ENCODE assay signal across 10 mouse cellular contexts in genomic region chr11:48801831-48802772, GRCm38 (mm10). TPM values are rescaled to one million over a fixed set of nuclear protein-coding genes. Genes with fewer than 3 reads are reported as not detected.
DNase-seq lines count a peak whose midpoint lies in the region; ATAC-seq and TF ChIP-seq lines count a peak whose summit lies in the region.
"Had no signal": no experiment of that assay in that cellular context is flagged by ENCODE, and none has a peak within 500 bp of the region (broad histone marks: within the 10 kb centered on the region; RNA-seq: fewer than 3 reads in every experiment).

No protein-coding gene starts in this region.

- H3K36me3 ChIP-seq in heart, embryonic 10.5 days = peaks cover 58% of the 10 kb centered on the region
- H3K36me3 ChIP-seq in ES-E14 (ENCODE audit: control insufficient read depth, insufficient read depth, low read length, poor library complexity, severe bottlenecking) = peaks cover 59% of the 10 kb centered on the region
- H3K36me3 ChIP-seq in heart, embryonic 16.5 days (ENCODE audit: control insufficient read depth, insufficient read depth) = peaks cover 51% of the 10 kb centered on the region
- peaks cover 59% of the 10 kb centered on the region for H3K36me3 ChIP-seq in liver, embryonic 16.5 days (ENCODE audit: control insufficient read depth, insufficient read depth)

- peak overlapping the region; percentile 69 for H3K4me2 ChIP-seq in heart, embryonic 16.5 days (ENCODE audit: low read depth, low read length)
- peak overlapping the region; percentile 74 for H3K4me2 ChIP-seq in liver, embryonic 16.5 days (ENCODE audit: low read depth, low read length)

- 71% methylated on average over 17 of the region's 17 CpGs for WGBS in heart, embryonic 10.5 days
- 60% methylated on average over 17 of the region's 17 CpGs for WGBS in heart, embryonic 16.5 days
- 52% methylated on average over 17 of the region's 17 CpGs for WGBS in liver, embryonic 16.5 days (ENCODE audit: insufficient replicate concordance)

- ATAC-seq in heart, embryonic 16.5 days (replicated peaks; ENCODE audit: extremely low read depth, insufficient read depth, low FRiP score) = no peak
- no peak for ATAC-seq in liver, embryonic 16.5 days (ENCODE audit: low read depth)

- intact Hi-C loops in heart, postnatal 25 days (cut with DNase I) = loop anchor here (2.0 to 10.0 kb wide), 2 partner anchors 15 to 403 kb away; partner anchors contain the start of genes Trim41 and Zfp62
- intact Hi-C loops in gastrocnemius, postnatal 14 days (cut with DNase I; ENCODE audit: low total_unique reads) = no loop called here

- no peaks in the 10 kb centered on the region for H3K27me3 ChIP-seq in heart, embryonic 10.5 days (ENCODE audit: insufficient read depth, poor library complexity, severe bottlenecking)
- no peaks in the 10 kb centered on the region for H3K27me3 ChIP-seq in heart, embryonic 16.5 days (ENCODE audit: control insufficient read depth, insufficient read depth, low read length)
- no peaks in the 10 kb centered on the region for H3K27me3 ChIP-seq in liver, embryonic 16.5 days (ENCODE audit: control insufficient read depth, insufficient read depth, low read depth, low read length)

- in situ Hi-C loops in ES-E14 (cut with MboI; ENCODE audit: low sequenced_read_pairs in 2 of 2, unreplicated experiment in 2 of 2) = no loop called here

- no peaks in the 10 kb centered on the region for H3K9me3 ChIP-seq in heart, embryonic 10.5 days
- no peaks in the 10 kb centered on the region for H3K9me3 ChIP-seq in ES-E14 (ENCODE audit: control insufficient read depth, insufficient read depth, low read depth, low read length)
- no peaks in the 10 kb centered on the region for H3K9me3 ChIP-seq in heart, embryonic 16.5 days (replicated peaks; ENCODE audit: control insufficient read depth, low read length)
- H3K9me3 ChIP-seq in liver, embryonic 16.5 days (replicated peaks; ENCODE audit: control insufficient read depth, low read length) = no peaks in the 10 kb centered on the region

- no peak for DNase-seq in heart, embryonic 10.5 days (ENCODE audit: low spot score)
- no peak for DNase-seq in heart, postnatal 25 days (ENCODE audit: low spot score)
- DNase-seq in ES-E14 (ENCODE audit: low read depth, low spot score) = no peak
- DNase-seq in left cerebral cortex, adult 9 months (ENCODE audit: low spot score in 2 of 2) = no peak
- no peak for DNase-seq in gastrocnemius, postnatal 14 days
- DNase-seq in kidney, postnatal 10 days = no peak
- DNase-seq: cerebellum, adult 9-10 months; thymus, postnatal 25 days had no signal

- H3K27ac ChIP-seq in heart, embryonic 10.5 days = peak overlapping the region; percentile 93; the same call in 1 of the 2 replicates
- no peak overlapping the region for H3K27ac ChIP-seq in ES-E14 (ENCODE audit: insufficient read depth, low read depth, low read length, poor library complexity, severe bottlenecking)
- H3K27ac ChIP-seq in heart, embryonic 16.5 days (ENCODE audit: low read length) = no peak overlapping the region
- peak overlapping the region; percentile 48; the same call in 1 of the 2 replicates for H3K27ac ChIP-seq in liver, embryonic 16.5 days (ENCODE audit: low read length)

- peak overlapping the region; percentile 73 for H3K4me3 ChIP-seq in heart, embryonic 10.5 days
- H3K4me3 ChIP-seq in ES-E14 (ENCODE audit: insufficient read depth in 1 of 2, low read depth in 1 of 2, low read length in 2 of 2, poor library complexity in 1 of 2, severe bottlenecking in 1 of 2) = peak overlapping the region; percentile 86 to 94
- H3K4me3 ChIP-seq in heart, embryonic 16.5 days (ENCODE audit: low read length) = peak overlapping the region; percentile 84
- H3K4me3 ChIP-seq in liver, embryonic 16.5 days (ENCODE audit: low read depth, low read length) = peak overlapping the region; percentile 83

- peaks cover 29% of the 10 kb centered on the region for H3K4me1 ChIP-seq in heart, embryonic 10.5 days
- peaks cover 0 to 3% of the 10 kb centered on the region in 2 experiments; a peak in 2 of 4 replicates for H3K4me1 ChIP-seq in ES-E14 (ENCODE audit: control insufficient read depth in 2 of 2, insufficient read depth in 2 of 2, low read length in 2 of 2, poor library complexity in 1 of 2)
- H3K4me1 ChIP-seq in heart, embryonic 16.5 days (ENCODE audit: control insufficient read depth, insufficient read depth, low read length) = peaks cover 17% of the 10 kb centered on the region
- peaks cover 31% of the 10 kb centered on the region for H3K4me1 ChIP-seq in liver, embryonic 16.5 days (ENCODE audit: control insufficient read depth, low read depth, low read length)

- peak overlapping the region; percentile 94 for H3K9ac ChIP-seq in ES-E14 (ENCODE audit: insufficient read depth, low read depth, low read length, poor library complexity, severe bottlenecking)
- peak overlapping the region; percentile 90 for H3K9ac ChIP-seq in heart, embryonic 16.5 days (ENCODE audit: low read length)
- peak overlapping the region; percentile 84 for H3K9ac ChIP-seq in liver, embryonic 16.5 days (ENCODE audit: low read depth, low read length)

TF ChIP-seq in ES-E14, 5 proteins besides CTCF, POLR2A, EP300 and RAD21:
- no peak for TF ChIP-seq HCFC1 (IDR thresholded peaks at IDR 0.05; ENCODE audit: borderline replicate concordance, insufficient read depth, low read length)
- TF ChIP-seq MAFK (IDR thresholded peaks at IDR 0.05; ENCODE audit: insufficient read depth, low read depth, low read length) = no peak
- TF ChIP-seq ZNF384 (IDR thresholded peaks at IDR 0.05; ENCODE audit: low read depth, low read length) = no peak
- no peak for TF ChIP-seq CHD2 (IDR thresholded peaks at IDR 0.05; ENCODE audit: low read depth, low read length)
- no peak for TF ChIP-seq ZC3H11A (IDR thresholded peaks at IDR 0.05; ENCODE audit: borderline replicate concordance, low read depth, low read length)

RNA-seq across cellular contexts. Expression of gene Rack1, which starts 2.0 kb away (rescaled TPM):
- polyA plus RNA-seq in heart, embryonic 10.5 days (2016; fragmentation: Nextera tagmentation; extraction: Ambion mirVana) = 542 and 712 TPM in 2 replicates
- total RNA-seq in heart, postnatal 25 days (2021) = 100 to 1,000 TPM; 397 to 416 TPM
- total RNA-seq in ES-E14 (2012; rRNA removed) = 3,112 and 3,420 TPM in 2 replicates
- polyA plus RNA-seq in heart, embryonic 16.5 days (2015; fragmentation: Nextera tagmentation; extraction: Ambion mirVana) = 382 and 390 TPM in 2 replicates
- 395 and 402 TPM in 2 replicates for polyA plus RNA-seq in liver, embryonic 16.5 days (2015; fragmentation: Nextera tagmentation; extraction: Ambion mirVana)
- 100 to 1,000 TPM; 392 to 429 TPM for total RNA-seq in gastrocnemius, postnatal 14 days (2021)

RNA-seq across cellular contexts. Expression of gene Trim41, which starts 15.1 kb away (rescaled TPM):
- polyA plus RNA-seq in heart, embryonic 10.5 days (2016; fragmentation: Nextera tagmentation; extraction: Ambion mirVana) = 3.0 and 4.7 TPM in 2 replicates
- total RNA-seq in heart, postnatal 25 days (2021) = 10 to 100 TPM; 17.8 to 20.4 TPM
- total RNA-seq in ES-E14 (2012; rRNA removed) = 47.8 and 52.8 TPM in 2 replicates
- polyA plus RNA-seq in heart, embryonic 16.5 days (2015; fragmentation: Nextera tagmentation; extraction: Ambion mirVana) = 4.2 and 4.3 TPM in 2 replicates
- 1.6 and 1.8 TPM in 2 replicates for polyA plus RNA-seq in liver, embryonic 16.5 days (2015; fragmentation: Nextera tagmentation; extraction: Ambion mirVana)
- total RNA-seq in gastrocnemius, postnatal 14 days (2021) = 10 to 100 TPM; 16.3 to 21.0 TPM

RNA-seq across cellular contexts. Expression of gene Trim7, which starts 23.8 kb away (rescaled TPM):
- 0.18 and 0.44 TPM in 2 replicates for polyA plus RNA-seq in heart, embryonic 10.5 days (2016; fragmentation: Nextera tagmentation; extraction: Ambion mirVana)
- 10 to 100 TPM; 15.7 to 23.2 TPM for total RNA-seq in heart, postnatal 25 days (2021)
- 5.9 and 6.1 TPM in 2 replicates for total RNA-seq in ES-E14 (2012; rRNA removed)
- 0.89 and 0.98 TPM in 2 replicates for polyA plus RNA-seq in heart, embryonic 16.5 days (2015; fragmentation: Nextera tagmentation; extraction: Ambion mirVana)
- polyA plus RNA-seq in liver, embryonic 16.5 days (2015; fragmentation: Nextera tagmentation; extraction: Ambion mirVana) = 0.11 and 0.14 TPM in 2 replicates
- total RNA-seq in gastrocnemius, postnatal 14 days (2021) = 100 to 1,000 TPM in 1 of 2 experiments, 10 to 100 TPM in 1; 93.7 to 106 TPM

RNA-seq across cellular contexts. Expression of gene Gm12184, which starts 24.4 kb away (rescaled TPM):
- polyA plus RNA-seq in heart, embryonic 10.5 days (2016; fragmentation: Nextera tagmentation; extraction: Ambion mirVana) = 0.68 and 1.9 TPM in 2 replicates
- total RNA-seq in heart, postnatal 25 days (2021) = 1 to 10 TPM; 2.0 to 3.2 TPM
- 11.4 and 12.2 TPM in 2 replicates for total RNA-seq in ES-E14 (2012; rRNA removed)
- 0.55 and 0.66 TPM in 2 replicates for polyA plus RNA-seq in heart, embryonic 16.5 days (2015; fragmentation: Nextera tagmentation; extraction: Ambion mirVana)
- polyA plus RNA-seq in liver, embryonic 16.5 days (2015; fragmentation: Nextera tagmentation; extraction: Ambion mirVana) = 0.22 and 0.40 TPM in 2 replicates
- 1 to 10 TPM; 2.7 to 3.0 TPM for total RNA-seq in gastrocnemius, postnatal 14 days (2021)

Comparison
In these comparisons a context has a peak if more than half of its experiments do, and no peak if none do; other contexts are left out.
1. H3K27ac ChIP-seq: peak in heart, embryonic 10.5 days (single experiment) and liver, embryonic 16.5 days (single experiment); none in ES-E14 (single experiment) and heart, embryonic 16.5 days (single experiment).
2. Peak in every context shown above with its lines, with median percentiles within 50 percentile points of each other: H3K4me3 ChIP-seq and H3K9ac ChIP-seq.